Mouse (Mus musculus) intestine, embryonic 14.5 days (tissue): ENCODE measurements around the gene Zfp971. TPM values are rescaled to one million over a fixed set of nuclear protein-coding genes. Genes with fewer than 3 reads are reported as not detected.

ENCODE experiments used
- polyA plus RNA-seq: library from polyadenylated mRNA; unstranded; fragments of >200 nt; fragmentation: Nextera tagmentation; extraction: Ambion mirVana; gene quantifications from 2 replicates; pipeline ENCODE4 v1.2.1, GENCODE M21; 2014

Gene Zfp971
- polyA plus RNA-seq, 1 experiment from 2014 or later = 13.7 TPM

Other genes starting within 250 kb of the Zfp971 start
- gene Gm14325, start 182.9 kb upstream of the Zfp971 start, polyA plus RNA-seq = 31.0 and 33.4 TPM in 2 replicates
- 3.8 and 4.2 TPM in 2 replicates for gene Gm14327, start 126.2 kb upstream of the Zfp971 start, polyA plus RNA-seq
- gene Zfp972, start 97.7 kb upstream of the Zfp971 start, polyA plus RNA-seq = not detected in 2 replicates
- 18.6 and 21.4 TPM in 2 replicates for gene Gm14326, start 66.0 kb upstream of the Zfp971 start, polyA plus RNA-seq
- 20.7 and 20.9 TPM in 2 replicates for gene Zfp931, start 55.2 kb downstream of the Zfp971 start, polyA plus RNA-seq
- 2.3 and 3.3 TPM in 2 replicates for gene Phactr3, start 95.7 kb downstream of the Zfp971 start, polyA plus RNA-seq